Mouse (Mus musculus) heart, postnatal 25 days (tissue): ENCODE measurements around the gene Ptpn20. TPM values are rescaled to one million over a fixed set of nuclear protein-coding genes. Genes with fewer than 3 reads are reported as not detected.

ENCODE experiments used
- DNase-seq: peaks from one replicate; pipeline ENCODE4 v3.0.0; 2022; ENCODE audit warnings: low spot score
- intact Hi-C: fragments of 180-260 bp; cut with DNase I; formaldehyde crosslinking; loops from one replicate; pipeline ENCODE4 v1.15.1; 2025
- total RNA-seq, 2 experiments: library from RNA; stranded (reverse); gene quantifications; 2 replicates each; pipeline ENCODE4 v1.2.3; 2021

Ptpn20 gene
- total RNA-seq, 2 experiments from 2014 or later: not detected

GRCm38 (mm10) chr14:33669891-33670290, 80.9 kb downstream of the Ptpn20 start:
- intact Hi-C loops: no loop called here
- no peak for DNase-seq

GRCm38 (mm10) chr14:33673350-33674087, 84.5 kb downstream of the Ptpn20 start:
- intact Hi-C loops: loop anchor here (1.0 kb wide), 1 partner anchor 260 kb away; no protein-coding TSS in a partner anchor
- no peak for DNase-seq

GRCm38 (mm10) chr14:33677996-33678395, 89.0 kb downstream of the Ptpn20 start:
- intact Hi-C loops: no loop called here
- DNase-seq: no peak

- intact Hi-C loops: no loop called here
- DNase-seq: peak; percentile 29
These were observed 89.7 kb downstream of the Ptpn20 start for GRCm38 (mm10) chr14:33678740-33679139.

GRCm38 (mm10) chr14:33680621-33681020, 91.6 kb downstream of the Ptpn20 start:
- intact Hi-C loops: no loop called here
- DNase-seq: peak; percentile 72

GRCm38 (mm10) chr14:33682768-33683167, 93.8 kb downstream of the Ptpn20 start:
- intact Hi-C loops: no loop called here

GRCm38 (mm10) chr14:33683701-33684100, 94.7 kb downstream of the Ptpn20 start:
- no peak for DNase-seq
- intact Hi-C loops: no loop called here

More at GRCm38 (mm10) chr14:33682768-33683167, 93.8 kb downstream of the Ptpn20 start:
- DNase-seq: no peak

GRCm38 (mm10) chr14:33687444-33688028, 98.5 kb downstream of the Ptpn20 start:
- intact Hi-C loops: no loop called here
- DNase-seq: peak; percentile 54

- intact Hi-C loops: no loop called here
- no peak for DNase-seq
These were observed 100.0 kb downstream of the Ptpn20 start for GRCm38 (mm10) chr14:33689044-33689443.

Other genes starting within 250 kb of the Ptpn20 start
- gene Mapk8, start 142.0 kb upstream of the Ptpn20 start, total RNA-seq: 10 to 100 TPM; 31.7 to 32.4 TPM
- gene Frmpd2, start 117.5 kb upstream of the Ptpn20 start, total RNA-seq: not detected